Mouse (Mus musculus) kidney, postnatal 36 days (tissue): ENCODE data around the gene Eml6.
"Not testable (repeated sequence)": the region's sequence is repeated elsewhere in the genome, so short reads cannot be mapped to it uniquely, and the experiment has no call there.

Experiments used
- DNase-seq, 2 experiments: peaks; one replicate each; pipeline ENCODE4 v3.0.0; 2021 to 2022; ENCODE audit warnings: mixed read lengths in 2 of 2

The Eml6 gene

GRCm38 (mm10) chr11:30025835-30026472, at the start of gene Eml6:
Eml6 (minus strand) TSS chr11:30026033.
- peak; percentile 97 to 98 for DNase-seq

GRCm38 (mm10) chr11:30057299-30057698, 31.5 kb upstream of the Eml6 start:
- DNase-seq, result peak in 1 of 2 experiments; percentile 27

- DNase-seq, result no peak
Measured at GRCm38 (mm10) chr11:30025144-30025543, 689 bp downstream of the Eml6 start.

GRCm38 (mm10) chr11:30024261-30025071, 1.4 kb downstream of the Eml6 start:
- peak; percentile 23 to 60 for DNase-seq

GRCm38 (mm10) chr11:29986257-29986656, 39.6 kb downstream of the Eml6 start:
- DNase-seq, result no peak

GRCm38 (mm10) chr11:29968874-29969273, 57.0 kb downstream of the Eml6 start:
- DNase-seq, result no peak

GRCm38 (mm10) chr11:29959366-29959765, 66.5 kb downstream of the Eml6 start:
- DNase-seq, result no peak

- DNase-seq, result no peak
Measured at GRCm38 (mm10) chr11:29944661-29945060, 81.2 kb downstream of the Eml6 start.

GRCm38 (mm10) chr11:29924332-29924731, 101.5 kb downstream of the Eml6 start:
- DNase-seq, result no peak

- no peak for DNase-seq
Measured at GRCm38 (mm10) chr11:29923851-29924250, 102.0 kb downstream of the Eml6 start.

GRCm38 (mm10) chr11:29913180-29913579, 112.7 kb downstream of the Eml6 start:
- DNase-seq, result peak in 1 of 2 experiments; percentile 9

GRCm38 (mm10) chr11:29909330-29909729, 116.5 kb downstream of the Eml6 start:
- no peak for DNase-seq

GRCm38 (mm10) chr11:29885160-29885559, 140.7 kb downstream of the Eml6 start:
- peak; percentile 61 to 79 for DNase-seq

GRCm38 (mm10) chr11:29884355-29884754, 141.5 kb downstream of the Eml6 start:
- DNase-seq, result no peak

GRCm38 (mm10) chr11:29883024-29883423, 142.8 kb downstream of the Eml6 start:
- no peak for DNase-seq

- no peak for DNase-seq
Measured at GRCm38 (mm10) chr11:29879641-29880040, 146.2 kb downstream of the Eml6 start.

GRCm38 (mm10) chr11:29877981-29878380, 147.9 kb downstream of the Eml6 start:
- DNase-seq, result no peak

- DNase-seq, result no peak
Measured at GRCm38 (mm10) chr11:29877280-29877679, 148.6 kb downstream of the Eml6 start.

- DNase-seq, result not testable (repeated sequence)
Measured at GRCm38 (mm10) chr11:29874781-29875180, 151.1 kb downstream of the Eml6 start.

- no peak for DNase-seq
Measured at GRCm38 (mm10) chr11:29870174-29870573, 155.7 kb downstream of the Eml6 start.

GRCm38 (mm10) chr11:29864269-29864668, 161.6 kb downstream of the Eml6 start:
- no peak for DNase-seq

GRCm38 (mm10) chr11:29861750-29862397, 164.0 kb downstream of the Eml6 start:
- DNase-seq, result peak; percentile 17 to 66

- no peak for DNase-seq
Measured at GRCm38 (mm10) chr11:29861040-29861439, 164.8 kb downstream of the Eml6 start.
